Mouse (Mus musculus) forebrain, embryonic 15.5 days (tissue): ENCODE results near the gene Aif1. TPM values are rescaled to one million over a fixed set of nuclear protein-coding genes. Genes with fewer than 3 reads are reported as not detected.

ENCODE experiments used
- ATAC-seq: fragments of 200-750 bp; cut with Nextera tagmentation; replicated peaks from 2 replicates; pipeline ENCODE4 v1.8.0; 2017; ENCODE audit warnings: mild to moderate bottlenecking, moderate TSS enrichment, moderate library complexity
- H3K27ac ChIP-seq: fragments of 300-500 bp; sonication (generic); replicated peaks from 2 replicates; pipeline ENCODE4 v1.5.1; 2015; ENCODE audit warnings: mild to moderate bottlenecking, inconsistent platforms
- H3K27me3 ChIP-seq: fragments of 300-500 bp; sonication (generic); 2 replicates; pipeline ENCODE4 v1.6.1; 2015; ENCODE audit warnings: inconsistent platforms
- H3K36me3 ChIP-seq: fragments of 300-500 bp; sonication (generic); 2 replicates; pipeline ENCODE4 v1.6.1; 2015; ENCODE audit warnings: mild to moderate bottlenecking, inconsistent platforms
- H3K4me1 ChIP-seq: fragments of 300-500 bp; sonication (generic); 2 replicates; pipeline ENCODE4 v1.6.1; 2015; ENCODE audit warnings: inconsistent platforms
- H3K4me2 ChIP-seq: fragments of 300-500 bp; sonication (generic); replicated peaks from 2 replicates; pipeline ENCODE4 v1.6.1; 2015; ENCODE audit warnings: mild to moderate bottlenecking, inconsistent platforms
- H3K4me3 ChIP-seq: fragments of 300-500 bp; sonication (generic); 2 replicates; pipeline ENCODE4 v1.5.1; 2015; ENCODE audit warnings: mild to moderate bottlenecking, inconsistent platforms
- H3K9ac ChIP-seq: fragments of 300-500 bp; sonication (generic); replicated peaks from 2 replicates; pipeline ENCODE4 v1.6.1; 2015; ENCODE audit warnings: mild to moderate bottlenecking, inconsistent platforms
- H3K9me3 ChIP-seq: fragments of 300-500 bp; sonication (generic); 2 replicates; pipeline ENCODE4 v1.6.1; 2016; ENCODE audit warnings: inconsistent platforms
- WGBS: fragments of 180-500 bp; shearing (Covaris S2); methylation state at CpG from one replicate; pipeline ENCODE4 v1.1.7; 2015; ENCODE audit warnings: mixed read lengths; 5-methylcytosine and 5-hydroxymethylcytosine counted together
- polyA plus RNA-seq: library from polyadenylated mRNA; unstranded; fragments of >200 nt; fragmentation: Nextera tagmentation; extraction: Ambion mirVana; gene quantifications from 2 replicates; pipeline ENCODE4 v1.2.1, GENCODE M21; 2015

The Aif1 gene
- polyA plus RNA-seq, 1 experiment from 2014 or later, result 5.7 TPM

- no peak for ATAC-seq
Measured at GRCm38 (mm10) chr17:35175382-35175781, 486 bp downstream of the Aif1 start.

GRCm38 (mm10) chr17:35174201-35174977, 1.5 kb downstream of the Aif1 start:
- no peaks in the 10 kb centered on the region for H3K27me3 ChIP-seq
- no peak overlapping the region for H3K4me3 ChIP-seq
- no peak overlapping the region for H3K4me2 ChIP-seq
- no peak overlapping the region for H3K9ac ChIP-seq
- no peak overlapping the region for H3K27ac ChIP-seq
- WGBS, result 77% methylated on average over 8 of the region's 8 CpGs
- H3K9me3 ChIP-seq, result no peaks in the 10 kb centered on the region
- H3K4me1 ChIP-seq, result no peaks in the 10 kb centered on the region
- ATAC-seq, result no peak
- H3K36me3 ChIP-seq, result no peaks in the 10 kb centered on the region

More at GRCm38 (mm10) chr17:35175382-35175781, 486 bp downstream of the Aif1 start:
- Histone ChIP-seq H3K27ac (no peak overlapping the region), H3K9me3 (no peaks in the 10 kb centered on the region), H3K9ac (no peak overlapping the region), H3K4me2 (no peak overlapping the region), H3K4me3 (no peak overlapping the region), H3K36me3 (no peaks in the 10 kb centered on the region), H3K27me3 (no peaks in the 10 kb centered on the region), H3K4me1 (no peaks in the 10 kb centered on the region)
- WGBS, result 74% methylated on average over 6 of the region's 6 CpGs

GRCm38 (mm10) chr17:35173329-35173728, 2.5 kb downstream of the Aif1 start:
- Histone ChIP-seq H3K27me3 (no peaks in the 10 kb centered on the region), H3K4me1 (no peaks in the 10 kb centered on the region), H3K4me2 (no peak overlapping the region), H3K9me3 (no peaks in the 10 kb centered on the region), H3K27ac (no peak overlapping the region), H3K9ac (no peak overlapping the region), H3K4me3 (no peak overlapping the region), H3K36me3 (no peaks in the 10 kb centered on the region)
- WGBS, result 69% methylated on average over 3 of the region's 3 CpGs
- no peak for ATAC-seq

- ATAC-seq, result no peak
- no peak overlapping the region for H3K9ac ChIP-seq
- no peaks in the 10 kb centered on the region for H3K4me1 ChIP-seq
- H3K36me3 ChIP-seq, result no peaks in the 10 kb centered on the region
- H3K27me3 ChIP-seq, result no peaks in the 10 kb centered on the region
- no peak overlapping the region for H3K4me3 ChIP-seq
- H3K4me2 ChIP-seq, result no peak overlapping the region
- 69% methylated on average over 11 of the region's 11 CpGs for WGBS
- no peak overlapping the region for H3K27ac ChIP-seq
- H3K9me3 ChIP-seq, result no peaks in the 10 kb centered on the region
Measured at GRCm38 (mm10) chr17:35172445-35173234, 3.2 kb downstream of the Aif1 start.

GRCm38 (mm10) chr17:35168541-35169207, 7.2 kb downstream of the Aif1 start:
- peaks cover 10% of the 10 kb centered on the region for H3K4me1 ChIP-seq
- no peak overlapping the region for H3K4me3 ChIP-seq
- peak overlapping the region; percentile 64 for H3K27ac ChIP-seq
- WGBS, result 20% methylated on average over 4 of the region's 4 CpGs
- no peak overlapping the region for H3K9ac ChIP-seq
- no peak overlapping the region for H3K4me2 ChIP-seq
- no peaks in the 10 kb centered on the region for H3K36me3 ChIP-seq
- H3K27me3 ChIP-seq, result no peaks in the 10 kb centered on the region
- H3K9me3 ChIP-seq, result no peaks in the 10 kb centered on the region
- ATAC-seq, result no peak

GRCm38 (mm10) chr17:35167794-35168193, 8.1 kb downstream of the Aif1 start:
- WGBS, result 89% methylated on average over 7 of the region's 7 CpGs
- no peak for ATAC-seq
- no peaks in the 10 kb centered on the region for H3K9me3 ChIP-seq
- H3K27me3 ChIP-seq, result no peaks in the 10 kb centered on the region
- no peak overlapping the region for H3K9ac ChIP-seq
- peaks cover 18% of the 10 kb centered on the region for H3K4me1 ChIP-seq
- H3K4me2 ChIP-seq, result no peak overlapping the region
- H3K36me3 ChIP-seq, result no peaks in the 10 kb centered on the region
- no peak overlapping the region for H3K4me3 ChIP-seq
- H3K27ac ChIP-seq, result no peak overlapping the region

GRCm38 (mm10) chr17:35166352-35167035, 9.4 kb downstream of the Aif1 start:
- WGBS, result 74% methylated on average over 8 of the region's 8 CpGs
- peak overlapping the region; percentile 96 for H3K4me3 ChIP-seq

GRCm38 (mm10) chr17:35165451-35166155, 10.3 kb downstream of the Aif1 start:
- H3K9ac ChIP-seq, result peak overlapping the region; percentile 57
- peaks cover 37% of the 10 kb centered on the region for H3K4me1 ChIP-seq
- 20% methylated on average over 12 of the region's 12 CpGs for WGBS
- peaks cover 14% of the 10 kb centered on the region for H3K36me3 ChIP-seq
- H3K4me3 ChIP-seq, result peak overlapping the region; percentile 96
- ATAC-seq, result peak; percentile 88
- H3K27ac ChIP-seq, result peak overlapping the region; percentile 99
- peak overlapping the region; percentile 95 for H3K4me2 ChIP-seq
- no peaks in the 10 kb centered on the region for H3K9me3 ChIP-seq
- H3K27me3 ChIP-seq, result no peaks in the 10 kb centered on the region

More at GRCm38 (mm10) chr17:35166352-35167035, 9.4 kb downstream of the Aif1 start:
- no peaks in the 10 kb centered on the region for H3K27me3 ChIP-seq
- peaks cover 31% of the 10 kb centered on the region for H3K4me1 ChIP-seq
- H3K4me2 ChIP-seq, result peak overlapping the region; percentile 95
- ATAC-seq, result no peak
- peak overlapping the region; percentile 57; the same call in 1 of the 2 replicates for H3K9ac ChIP-seq
- no peaks in the 10 kb centered on the region for H3K9me3 ChIP-seq
- H3K27ac ChIP-seq, result peak overlapping the region; percentile 99
- H3K36me3 ChIP-seq, result peaks cover 5% of the 10 kb centered on the region

GRCm38 (mm10) chr17:35164568-35165450, 11.1 kb downstream of the Aif1 start, which contains the start of gene Prrc2a:
Gene Prrc2a, minus strand, starts transcription at chr17:35164897.
- Histone ChIP-seq H3K36me3 (peaks cover 22% of the 10 kb centered on the region), H3K4me2 (peak within 1 kb of the TSS; percentile 95), H3K27me3 (no peaks in the 10 kb centered on the region), H3K9me3 (no peaks in the 10 kb centered on the region), H3K27ac (peak within 1 kb of the TSS; percentile 99), H3K9ac (peak within 1 kb of the TSS; percentile 99), H3K4me3 (peak within 1 kb of the TSS; percentile 96), H3K4me1 (peaks cover 37% of the 10 kb centered on the region)
- WGBS, result under 1% methylated on average over 63 of the region's 89 CpGs
- peak; percentile 94 for ATAC-seq

GRCm38 (mm10) chr17:35164218-35164567, 11.7 kb downstream of the Aif1 start:
- under 1% methylated on average over 28 of the region's 28 CpGs for WGBS

More at GRCm38 (mm10) chr17:35164218-35164567, 11.7 kb downstream of the Aif1 start:
- Histone ChIP-seq H3K4me3 (peak overlapping the region; percentile 96), H3K4me1 (peaks cover 37% of the 10 kb centered on the region), H3K27ac (peak overlapping the region; percentile 99), H3K27me3 (no peaks in the 10 kb centered on the region), H3K4me2 (peak overlapping the region; percentile 95), H3K9me3 (no peaks in the 10 kb centered on the region), H3K9ac (peak overlapping the region; percentile 99), H3K36me3 (peaks cover 28% of the 10 kb centered on the region)
- no peak for ATAC-seq
